Mouse (Mus musculus) intestine, embryonic 15.5 days (tissue): ENCODE results near the gene Aknad1. TPM values are rescaled to one million over a fixed set of nuclear protein-coding genes. Genes with fewer than 3 reads are reported as not detected.

Source experiments
- polyA plus RNA-seq: library from polyadenylated mRNA; unstranded; fragments of >200 nt; fragmentation: Nextera tagmentation; extraction: Ambion mirVana; gene quantifications from 2 replicates; pipeline ENCODE4 v1.2.1, GENCODE M21; 2015

Aknad1 gene
- polyA plus RNA-seq, 1 experiment from 2014 or later = 0.10 TPM

Other genes starting within 250 kb of the Aknad1 start
- 0.34 TPM in 1 of 2 replicates, not detected in the other for gene 1700013F07Rik, start 205.5 kb upstream of the Aknad1 start, polyA plus RNA-seq
- gene 5330417C22Rik, start 203.1 kb upstream of the Aknad1 start, polyA plus RNA-seq = 17.1 and 26.7 TPM in 2 replicates
- 34.3 and 35.5 TPM in 2 replicates for gene Tmem167b, start 177.2 kb upstream of the Aknad1 start, polyA plus RNA-seq
- gene Taf13, start 168.0 kb upstream of the Aknad1 start, polyA plus RNA-seq = 38.4 and 39.4 TPM in 2 replicates
- 7.0 and 8.7 TPM in 2 replicates for gene Wdr47, start 148.4 kb upstream of the Aknad1 start, polyA plus RNA-seq
- gene Clcc1, start 85.7 kb upstream of the Aknad1 start, polyA plus RNA-seq = 70.2 and 74.3 TPM in 2 replicates
- gene Gpsm2, start 17.3 kb upstream of the Aknad1 start, polyA plus RNA-seq = 49.1 and 56.1 TPM in 2 replicates
- gene Stxbp3, start 100.9 kb downstream of the Aknad1 start, polyA plus RNA-seq = 44.3 and 46.0 TPM in 2 replicates
- 0.05 and 0.14 TPM in 2 replicates for gene Fndc7, start 150.3 kb downstream of the Aknad1 start, polyA plus RNA-seq
- 74.4 and 79.3 TPM in 2 replicates for gene Prpf38b, start 172.1 kb downstream of the Aknad1 start, polyA plus RNA-seq
- 0.21 and 0.45 TPM in 2 replicates for gene Henmt1, start 200.2 kb downstream of the Aknad1 start, polyA plus RNA-seq
- not detected in 2 replicates for gene Gm9857, start 200.8 kb downstream of the Aknad1 start, polyA plus RNA-seq